Mouse (Mus musculus) stomach, embryonic 14.5 days (tissue): ENCODE measurements around the gene Grn. TPM values are rescaled to one million over a fixed set of nuclear protein-coding genes. Genes with fewer than 3 reads are reported as not detected.

ENCODE experiments used
- ATAC-seq: fragments of 200-750 bp; cut with Nextera tagmentation; 2 replicates; pipeline ENCODE4 v1.8.0; 2017; ENCODE audit warnings: low read depth, moderate TSS enrichment; ENCODE audit not compliant: insufficient number of reproducible peaks, insufficient read depth, low FRiP score
- H3K27ac ChIP-seq: fragments of 300-500 bp; sonication (generic); 2 replicates; pipeline ENCODE4 v1.5.1; 2014; ENCODE audit warnings: mild to moderate bottlenecking, low read length, moderate library complexity, mixed read lengths
- H3K27me3 ChIP-seq: fragments of 300-500 bp; sonication (generic); 2 replicates; pipeline ENCODE4 v1.6.1; 2014; ENCODE audit warnings: low read length, control low read depth, mixed read lengths; ENCODE audit not compliant: control insufficient read depth, insufficient read depth
- H3K36me3 ChIP-seq: fragments of 300-500 bp; sonication (generic); 2 replicates; pipeline ENCODE4 v1.6.1; 2014; ENCODE audit warnings: mild to moderate bottlenecking, control low read depth, low read length, moderate library complexity, mixed read lengths; ENCODE audit not compliant: control insufficient read depth, insufficient read depth
- H3K4me1 ChIP-seq: fragments of 300-500 bp; sonication (generic); 2 replicates; pipeline ENCODE4 v1.6.1; 2014; ENCODE audit warnings: low read length, control low read depth, mixed read lengths; ENCODE audit not compliant: control insufficient read depth, insufficient read depth
- H3K4me2 ChIP-seq: fragments of 300-500 bp; sonication (generic); replicated peaks from 2 replicates; pipeline ENCODE4 v1.6.1; 2014; ENCODE audit warnings: low read depth, low read length, control low read depth
- H3K4me3 ChIP-seq: fragments of 300-500 bp; sonication (generic); 2 replicates; pipeline ENCODE4 v1.5.1; 2014; ENCODE audit warnings: low read depth, low read length, control low read depth
- H3K9ac ChIP-seq: fragments of 300-500 bp; sonication (generic); replicated peaks from 2 replicates; pipeline ENCODE4 v1.6.1; 2014; ENCODE audit warnings: low read depth, mild to moderate bottlenecking, control low read depth, low read length, moderate library complexity, mixed read lengths
- H3K9me3 ChIP-seq: fragments of 300-500 bp; sonication (generic); 2 replicates; pipeline ENCODE4 v1.6.1; 2016; ENCODE audit warnings: low read depth, low read length, control low read depth; ENCODE audit not compliant: control insufficient read depth
- WGBS: fragments of 180-500 bp; shearing (Covaris S2); extraction: QIAGEN DNeasy Blood & Tissue Kit; methylation state at CpG from one replicate; pipeline ENCODE4 v1.1.7; 2014; 5-methylcytosine and 5-hydroxymethylcytosine counted together
- polyA plus RNA-seq: library from polyadenylated mRNA; unstranded; fragments of >200 nt; fragmentation: Nextera tagmentation; extraction: Ambion mirVana; gene quantifications from 2 replicates; pipeline ENCODE4 v1.2.1, GENCODE M21; 2014

Grn gene
- polyA plus RNA-seq, 1 experiment from 2014 or later = 122 TPM

GRCm38 (mm10) chr11:102425555-102426316 lies 4.4 kb upstream of the Grn start:
- Histone ChIP-seq H3K4me3 (no peak overlapping the region), H3K4me1 (peaks cover 4% of the 10 kb centered on the region; the same call in 1 of the 2 replicates), H3K9ac (no peak overlapping the region), H3K27ac (no peak overlapping the region), H3K27me3 (no peaks in the 10 kb centered on the region), H3K4me2 (no peak overlapping the region), H3K36me3 (no peaks in the 10 kb centered on the region), H3K9me3 (no peaks in the 10 kb centered on the region)
- WGBS = 77% methylated on average over 8 of the region's 8 CpGs
- ATAC-seq = no peak

DNA sequence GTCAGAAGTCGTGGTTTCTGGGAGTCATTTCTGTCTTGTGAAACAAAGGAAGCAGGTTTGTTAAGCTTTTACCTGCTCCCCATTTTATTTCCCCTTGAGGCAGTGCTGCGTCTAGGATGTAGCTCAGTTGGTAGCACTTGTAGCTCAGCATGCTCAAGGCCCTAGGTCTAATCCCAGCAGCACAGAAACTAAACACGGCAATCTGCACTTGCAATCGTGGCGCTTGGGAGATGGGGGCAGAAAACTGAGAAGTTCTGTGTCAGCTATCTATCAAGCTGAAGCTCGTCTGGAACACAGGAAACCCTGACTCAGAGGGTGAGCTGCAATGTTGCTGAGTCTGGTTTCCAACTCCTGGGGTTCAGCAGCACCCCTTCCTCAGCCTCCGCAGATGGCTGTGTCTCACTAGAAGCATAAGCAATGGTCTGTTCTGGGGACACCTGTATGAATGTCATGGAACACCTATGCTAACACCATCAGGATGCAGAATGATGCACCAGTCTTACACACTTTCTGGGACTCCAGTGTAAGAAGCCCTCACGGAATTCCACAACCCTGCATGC lies 1.1 kb upstream of the Grn start:
- Histone ChIP-seq H3K9ac (no peak overlapping the region), H3K27ac (no peak overlapping the region), H3K36me3 (peaks cover 2% of the 10 kb centered on the region; the same call in 1 of the 2 replicates), H3K27me3 (no peaks in the 10 kb centered on the region), H3K4me1 (peaks cover 9% of the 10 kb centered on the region; the same call in 1 of the 2 replicates), H3K4me3 (no peak overlapping the region; the same call in 1 of the 2 replicates), H3K4me2 (no peak overlapping the region), H3K9me3 (no peaks in the 10 kb centered on the region)
- 65% methylated on average over 8 of the region's 8 CpGs for WGBS
- no peak for ATAC-seq

GRCm38 (mm10) chr11:102429551-102429950 lies 564 bp upstream of the Grn start:
- 38% methylated on average over 3 of the region's 3 CpGs for WGBS
- no peak for ATAC-seq
- H3K4me1 ChIP-seq = peaks cover 9% of the 10 kb centered on the region; the same call in 1 of the 2 replicates
- no peaks in the 10 kb centered on the region for H3K9me3 ChIP-seq
- H3K9ac ChIP-seq = peak overlapping the region; percentile 26; the same call in 1 of the 2 replicates
- H3K4me3 ChIP-seq = peak overlapping the region; percentile 69
- peak overlapping the region; percentile 93 for H3K4me2 ChIP-seq
- no peak overlapping the region for H3K27ac ChIP-seq
- H3K36me3 ChIP-seq = peaks cover 3% of the 10 kb centered on the region; the same call in 1 of the 2 replicates
- no peaks in the 10 kb centered on the region for H3K27me3 ChIP-seq

GRCm38 (mm10) chr11:102431018-102431645 lies 1.0 kb downstream of the Grn start:
- peak overlapping the region; percentile 90 for H3K27ac ChIP-seq
- under 1% methylated on average over 7 of the region's 7 CpGs for WGBS
- peaks cover 9% of the 10 kb centered on the region; the same call in 1 of the 2 replicates for H3K4me1 ChIP-seq
- H3K9ac ChIP-seq = peak overlapping the region; percentile 60
- peak overlapping the region; percentile 93 for H3K4me2 ChIP-seq
- H3K9me3 ChIP-seq = no peaks in the 10 kb centered on the region
- peaks cover 18% of the 10 kb centered on the region for H3K36me3 ChIP-seq
- H3K4me3 ChIP-seq = peak overlapping the region; percentile 69
- H3K27me3 ChIP-seq = no peaks in the 10 kb centered on the region
- ATAC-seq = no peak

DNA sequence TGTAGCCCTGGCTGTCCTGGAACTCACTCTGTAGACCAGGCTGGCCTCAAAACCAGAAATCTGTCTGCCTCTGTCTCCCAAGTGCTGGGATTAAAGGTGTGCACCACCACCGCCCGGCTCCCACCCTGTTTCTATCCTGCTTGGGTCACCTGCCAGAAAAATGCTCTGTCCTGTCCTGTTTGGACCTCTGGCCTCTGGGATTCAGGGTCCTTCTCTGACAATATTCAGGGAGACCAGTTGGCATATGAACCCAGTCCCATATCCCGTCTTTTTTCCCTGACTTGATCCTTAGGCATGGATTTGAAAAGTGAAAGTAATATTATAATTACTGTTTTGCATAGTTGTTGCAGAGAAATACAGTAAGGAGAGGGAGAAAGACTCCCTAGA lies 1.6 kb downstream of the Grn start:
- H3K27ac ChIP-seq = no peak overlapping the region
- H3K27me3 ChIP-seq = no peaks in the 10 kb centered on the region
- no peak for ATAC-seq
- WGBS = 76% methylated on average over 3 of the region's 3 CpGs
- H3K4me2 ChIP-seq = no peak overlapping the region
- peaks cover 9% of the 10 kb centered on the region; the same call in 1 of the 2 replicates for H3K4me1 ChIP-seq
- H3K36me3 ChIP-seq = peaks cover 18% of the 10 kb centered on the region
- no peak overlapping the region for H3K9ac ChIP-seq
- H3K9me3 ChIP-seq = no peaks in the 10 kb centered on the region
- no peak overlapping the region for H3K4me3 ChIP-seq

GRCm38 (mm10) chr11:102432115-102432843 lies 2.2 kb downstream of the Grn start:
- 64% methylated on average over 16 of the region's 16 CpGs for WGBS
- Histone ChIP-seq H3K4me1 (peaks cover 13% of the 10 kb centered on the region), H3K27me3 (no peaks in the 10 kb centered on the region), H3K4me3 (no peak overlapping the region), H3K4me2 (no peak overlapping the region), H3K27ac (no peak overlapping the region), H3K36me3 (peaks cover 18% of the 10 kb centered on the region), H3K9ac (no peak overlapping the region), H3K9me3 (no peaks in the 10 kb centered on the region)
- no peak for ATAC-seq

- ATAC-seq = no peak
- Histone ChIP-seq H3K4me3 (no peak overlapping the region), H3K36me3 (peaks cover 18% of the 10 kb centered on the region), H3K27me3 (no peaks in the 10 kb centered on the region), H3K4me2 (no peak overlapping the region), H3K9ac (no peak overlapping the region), H3K9me3 (no peaks in the 10 kb centered on the region), H3K27ac (no peak overlapping the region), H3K4me1 (peaks cover 19% of the 10 kb centered on the region)
- WGBS = 93% methylated on average over 6 of the region's 6 CpGs
These were observed 2.8 kb downstream of the Grn start for GRCm38 (mm10) chr11:102432896-102433295.

DNA sequence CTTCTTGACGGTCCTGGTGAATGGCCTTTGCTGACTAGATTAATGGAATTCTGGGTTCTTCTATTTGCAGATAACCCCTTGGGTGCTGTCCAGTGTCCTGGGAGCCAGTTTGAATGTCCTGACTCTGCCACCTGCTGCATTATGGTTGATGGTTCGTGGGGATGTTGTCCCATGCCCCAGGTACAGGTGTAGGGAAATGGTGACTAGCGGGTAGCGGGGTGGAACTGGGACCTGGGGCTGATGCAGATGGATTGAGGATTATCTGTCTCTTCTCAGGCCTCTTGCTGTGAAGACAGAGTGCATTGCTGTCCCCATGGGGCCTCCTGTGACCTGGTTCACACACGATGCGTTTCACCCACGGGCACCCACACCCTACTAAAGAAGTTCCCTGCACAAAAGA lies 3.8 kb downstream of the Grn start:
- ATAC-seq = no peak
- Histone ChIP-seq H3K4me3 (no peak overlapping the region), H3K9ac (no peak overlapping the region), H3K9me3 (no peaks in the 10 kb centered on the region), H3K27me3 (no peaks in the 10 kb centered on the region), H3K36me3 (peaks cover 19% of the 10 kb centered on the region), H3K4me2 (no peak overlapping the region), H3K4me1 (peaks cover 22% of the 10 kb centered on the region), H3K27ac (0 out of 2 replicates have a peak overlapping the region, but pooled peaks have one; percentile 33)
- WGBS = 92% methylated on average over 7 of the region's 7 CpGs
